Mouse (Mus musculus) kidney, embryonic 15.5 days (tissue): ENCODE measurements around the gene Ralgps1. TPM values are rescaled to one million over a fixed set of nuclear protein-coding genes. Genes with fewer than 3 reads are reported as not detected.
A peak's percentile ranks its signal among the peaks of the same experiment; 100 is the strongest.

Source experiments
- ATAC-seq: fragments of 200-750 bp; cut with Nextera tagmentation; replicated peaks from 2 replicates; pipeline ENCODE4 v1.8.0; 2017; ENCODE audit warnings: moderate TSS enrichment; ENCODE audit not compliant: low FRiP score
- H3K27ac ChIP-seq: fragments of 300-500 bp; sonication (generic); 2 replicates; pipeline ENCODE4 v1.5.1; 2015; ENCODE audit warnings: mild to moderate bottlenecking, inconsistent platforms
- H3K27me3 ChIP-seq: fragments of 300-500 bp; sonication (generic); 2 replicates; pipeline ENCODE4 v1.6.1; 2015; ENCODE audit warnings: inconsistent platforms
- H3K36me3 ChIP-seq: fragments of 300-500 bp; sonication (generic); 2 replicates; pipeline ENCODE4 v1.6.1; 2015; ENCODE audit warnings: inconsistent platforms
- H3K4me1 ChIP-seq: fragments of 300-500 bp; sonication (generic); 2 replicates; pipeline ENCODE4 v1.6.1; 2015; ENCODE audit warnings: inconsistent platforms
- H3K4me2 ChIP-seq: fragments of 300-500 bp; sonication (generic); 2 replicates; pipeline ENCODE4 v1.6.1; 2015; ENCODE audit warnings: moderate library complexity, mild to moderate bottlenecking, inconsistent platforms
- H3K4me3 ChIP-seq: fragments of 300-500 bp; sonication (generic); replicated peaks from 2 replicates; pipeline ENCODE4 v1.5.1; 2015; ENCODE audit warnings: mild to moderate bottlenecking, inconsistent platforms
- H3K9ac ChIP-seq: fragments of 300-500 bp; sonication (generic); 2 replicates; pipeline ENCODE4 v1.6.1; 2015; ENCODE audit warnings: mild to moderate bottlenecking, inconsistent platforms
- H3K9me3 ChIP-seq: fragments of 300-500 bp; sonication (generic); replicated peaks from 2 replicates; pipeline ENCODE4 v1.6.1; 2016; ENCODE audit warnings: inconsistent platforms
- WGBS: fragments of 180-500 bp; shearing (Covaris S2); methylation state at CpG from one replicate; pipeline ENCODE4 v1.1.7; 2015; ENCODE audit warnings: mixed read lengths; 5-methylcytosine and 5-hydroxymethylcytosine counted together
- polyA plus RNA-seq: library from polyadenylated mRNA; unstranded; fragments of >200 nt; fragmentation: Nextera tagmentation; extraction: Ambion mirVana; gene quantifications from 2 replicates; pipeline ENCODE4 v1.2.1, GENCODE M21; 2015

The Ralgps1 gene
- polyA plus RNA-seq, 1 experiment from 2014 or later, result 5.5 TPM

DNA sequence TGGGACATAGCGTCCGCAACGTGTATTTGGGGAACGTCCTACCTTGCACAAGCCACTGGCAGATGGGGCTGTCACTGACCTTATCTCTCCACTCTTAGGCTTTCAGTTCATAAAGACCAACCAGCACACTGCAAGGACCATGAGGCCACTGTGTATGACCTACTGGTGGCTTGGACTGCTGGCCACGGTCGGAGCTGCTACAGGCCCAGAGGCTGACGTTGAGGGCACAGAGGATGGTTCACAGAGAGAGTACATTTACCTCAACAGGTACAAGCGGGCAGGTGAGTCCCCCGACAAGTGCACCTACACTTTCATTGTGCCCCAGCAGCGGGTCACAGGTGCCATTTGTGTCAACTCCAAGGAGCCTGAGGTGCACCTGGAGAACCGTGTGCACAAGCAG, 143.2 kb downstream of the Ralgps1 start:
- Histone ChIP-seq H3K4me1 (peaks cover 37% of the 10 kb centered on the region), H3K4me3 (no peak overlapping the region), H3K27me3 (no peaks in the 10 kb centered on the region), H3K27ac (no peak overlapping the region), H3K9ac (no peak overlapping the region), H3K4me2 (no peak overlapping the region), H3K9me3 (no peaks in the 10 kb centered on the region), H3K36me3 (peaks cover 26% of the 10 kb centered on the region)
- ATAC-seq, result no peak
- WGBS, result 92% methylated on average over 11 of the region's 11 CpGs

DNA sequence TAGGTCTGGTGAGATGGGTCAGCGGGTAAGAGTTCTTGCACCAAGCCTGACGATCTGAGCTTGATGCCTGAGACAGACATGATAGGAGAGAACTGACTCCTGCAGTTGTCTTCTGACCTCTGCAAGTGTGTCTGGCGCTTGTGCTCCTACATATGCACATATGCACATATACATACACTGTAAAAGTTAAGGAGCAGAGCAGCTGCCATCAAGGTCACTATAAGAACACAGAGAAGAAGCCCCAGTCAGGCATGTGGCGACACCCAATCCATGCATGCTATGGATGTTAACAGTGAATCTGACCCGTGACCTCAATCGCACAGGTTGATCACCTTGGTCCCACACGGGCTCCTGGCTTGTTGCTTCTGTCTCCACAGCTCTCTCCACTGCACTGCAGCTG, 145.4 kb downstream of the Ralgps1 start:
- WGBS, result 85% methylated on average over 7 of the region's 7 CpGs
- no peak overlapping the region for H3K27ac ChIP-seq
- no peak overlapping the region for H3K4me3 ChIP-seq
- H3K9me3 ChIP-seq, result no peaks in the 10 kb centered on the region
- peaks cover 21% of the 10 kb centered on the region for H3K36me3 ChIP-seq
- no peak overlapping the region for H3K9ac ChIP-seq
- no peak for ATAC-seq
- peaks cover 44% of the 10 kb centered on the region for H3K4me1 ChIP-seq
- H3K27me3 ChIP-seq, result no peaks in the 10 kb centered on the region
- no peak overlapping the region for H3K4me2 ChIP-seq

DNA sequence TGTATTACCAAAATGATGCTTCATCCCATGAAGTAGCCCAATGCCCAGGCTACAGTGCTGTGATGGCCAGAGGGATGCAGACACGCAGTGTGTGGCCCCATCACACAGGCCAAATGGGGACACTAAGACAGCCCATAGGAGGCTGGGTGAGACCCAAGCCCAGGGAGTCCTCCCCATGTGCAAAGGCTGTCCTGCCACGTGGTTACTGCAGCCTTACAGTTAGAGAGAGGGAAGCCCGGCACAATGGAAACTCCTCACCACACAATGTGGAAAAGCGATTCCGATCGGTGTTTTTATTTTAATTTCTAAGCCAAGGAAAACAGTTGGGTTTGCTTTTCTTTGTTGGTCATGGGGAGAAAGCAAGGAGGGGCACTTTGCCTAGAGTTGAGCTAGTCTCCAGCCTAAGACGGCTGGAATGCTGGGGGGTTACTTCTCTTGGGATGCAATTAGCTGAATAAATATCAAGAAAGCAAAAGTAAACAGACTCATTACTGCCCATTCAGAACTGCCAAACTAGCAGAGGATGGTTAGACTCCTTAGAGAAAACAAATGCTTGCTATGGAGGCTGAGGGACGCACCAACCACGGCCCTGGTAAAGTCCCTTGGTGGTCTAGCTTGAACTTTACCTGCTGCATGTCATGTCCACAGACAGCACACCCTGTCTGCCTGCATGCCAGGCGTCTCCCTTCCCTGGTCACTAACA, 147.5 kb downstream of the Ralgps1 start:
- H3K27ac ChIP-seq, result peak overlapping the region; percentile 52
- H3K9ac ChIP-seq, result no peak overlapping the region
- ATAC-seq, result no peak
- no peaks in the 10 kb centered on the region for H3K9me3 ChIP-seq
- H3K4me2 ChIP-seq, result no peak overlapping the region
- no peaks in the 10 kb centered on the region for H3K27me3 ChIP-seq
- 54% methylated on average over 10 of the region's 10 CpGs for WGBS
- H3K4me1 ChIP-seq, result peaks cover 65% of the 10 kb centered on the region
- H3K4me3 ChIP-seq, result no peak overlapping the region
- peaks cover 9% of the 10 kb centered on the region for H3K36me3 ChIP-seq

DNA sequence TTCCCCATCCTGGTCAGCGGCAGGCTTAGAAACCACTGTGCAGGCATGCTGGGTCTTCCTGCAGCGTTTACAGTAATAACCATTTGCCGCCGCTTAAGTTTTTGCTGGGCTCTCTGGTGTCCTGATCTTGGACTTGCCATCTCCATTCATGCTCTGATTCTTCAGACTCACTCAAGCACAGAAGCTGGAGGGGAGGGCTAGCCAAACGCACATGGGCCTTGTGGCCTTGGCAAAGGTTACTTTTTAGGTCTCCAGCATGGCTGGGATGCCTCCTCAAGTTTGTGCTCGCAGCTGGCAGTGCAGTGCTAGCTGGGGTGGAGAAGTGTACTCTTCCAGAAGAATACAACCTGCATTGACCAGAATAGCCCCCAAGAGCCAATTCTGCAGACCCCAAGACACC, 148.8 kb downstream of the Ralgps1 start:
- Histone ChIP-seq H3K4me3 (no peak overlapping the region), H3K4me1 (peaks cover 75% of the 10 kb centered on the region), H3K27me3 (no peaks in the 10 kb centered on the region), H3K4me2 (no peak overlapping the region), H3K36me3 (0 out of 2 replicates have a peak, but pooled peaks cover 3% of the 10 kb centered on the region), H3K9ac (no peak overlapping the region), H3K9me3 (no peaks in the 10 kb centered on the region), H3K27ac (no peak overlapping the region)
- no peak for ATAC-seq
- 74% methylated on average over 6 of the region's 6 CpGs for WGBS

DNA sequence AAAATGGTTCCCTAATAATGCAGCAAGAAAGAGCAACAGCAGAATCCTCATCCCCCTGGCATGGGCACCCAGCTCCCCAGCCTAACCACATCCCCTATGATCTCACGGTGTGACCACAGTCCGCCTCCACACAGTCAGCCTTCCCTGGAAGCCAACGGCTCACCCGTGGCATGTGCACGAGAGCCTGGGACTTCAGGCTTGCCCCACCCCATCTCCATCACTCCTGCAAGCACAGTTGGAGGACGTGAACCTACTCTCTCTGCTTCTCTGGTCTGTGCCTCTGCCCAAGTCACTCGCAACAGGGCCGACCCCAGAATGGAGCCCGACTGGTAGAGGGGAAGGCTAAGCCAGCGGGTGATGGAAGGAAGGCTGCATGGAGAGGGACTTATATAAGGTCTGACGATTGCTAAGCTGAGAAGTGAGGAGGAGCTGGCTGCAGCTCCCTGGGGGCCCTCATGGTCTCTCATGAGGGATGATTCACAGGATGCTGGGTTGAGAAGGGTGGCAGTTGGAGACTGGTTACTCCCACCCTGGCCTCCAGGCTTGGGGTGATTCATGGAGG, 149.9 kb downstream of the Ralgps1 start:
- no peak overlapping the region for H3K9ac ChIP-seq
- 68% methylated on average over 11 of the region's 11 CpGs for WGBS
- H3K4me1 ChIP-seq, result peaks cover 77% of the 10 kb centered on the region
- H3K27ac ChIP-seq, result peak overlapping the region; percentile 65
- H3K4me2 ChIP-seq, result no peak overlapping the region
- no peak overlapping the region for H3K4me3 ChIP-seq
- H3K27me3 ChIP-seq, result no peaks in the 10 kb centered on the region
- no peak for ATAC-seq
- H3K36me3 ChIP-seq, result 0 out of 2 replicates have a peak, but pooled peaks cover 3% of the 10 kb centered on the region
- H3K9me3 ChIP-seq, result no peaks in the 10 kb centered on the region

DNA sequence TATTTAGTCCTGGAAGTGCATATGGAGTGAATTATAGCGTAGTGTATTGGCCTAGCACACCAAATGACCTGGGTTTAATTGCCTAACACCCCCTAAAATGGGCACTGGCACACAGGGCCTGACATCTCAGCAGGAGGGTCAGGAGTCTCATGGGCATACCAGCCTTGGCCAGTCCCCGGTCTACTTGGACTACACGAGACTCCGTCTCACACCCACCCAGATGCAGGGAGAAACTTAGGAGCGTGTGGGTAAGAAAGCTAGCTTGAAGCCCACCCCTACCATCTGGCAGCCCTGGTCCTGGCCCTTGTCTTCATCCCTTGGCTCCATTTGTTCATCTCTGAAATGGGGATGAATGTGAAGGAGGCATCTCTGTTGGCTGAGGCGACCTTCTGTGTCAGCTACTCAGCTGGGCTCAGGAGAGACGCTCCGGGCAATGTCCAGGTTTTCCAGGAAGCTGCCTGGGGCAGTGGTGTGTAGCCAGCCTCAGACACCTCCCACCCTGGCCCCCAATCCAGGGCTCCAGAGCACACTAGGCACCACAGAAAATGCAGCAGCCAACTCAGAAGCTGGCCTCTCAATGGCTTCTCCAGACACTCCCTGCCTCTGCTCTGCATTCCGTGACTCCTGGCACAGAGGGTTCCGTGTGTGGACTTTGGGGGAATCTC, 150.5 kb downstream of the Ralgps1 start:
- Histone ChIP-seq H3K9me3 (no peaks in the 10 kb centered on the region), H3K4me3 (no peak overlapping the region), H3K36me3 (0 out of 2 replicates have a peak, but pooled peaks cover 3% of the 10 kb centered on the region), H3K9ac (no peak overlapping the region), H3K4me1 (peaks cover 83% of the 10 kb centered on the region), H3K27me3 (no peaks in the 10 kb centered on the region), H3K4me2 (no peak overlapping the region), H3K27ac (peak overlapping the region; percentile 65)
- 78% methylated on average over 10 of the region's 10 CpGs for WGBS
- 0 out of 2 replicates have a peak, but pooled peaks have one; percentile 34 for ATAC-seq

DNA sequence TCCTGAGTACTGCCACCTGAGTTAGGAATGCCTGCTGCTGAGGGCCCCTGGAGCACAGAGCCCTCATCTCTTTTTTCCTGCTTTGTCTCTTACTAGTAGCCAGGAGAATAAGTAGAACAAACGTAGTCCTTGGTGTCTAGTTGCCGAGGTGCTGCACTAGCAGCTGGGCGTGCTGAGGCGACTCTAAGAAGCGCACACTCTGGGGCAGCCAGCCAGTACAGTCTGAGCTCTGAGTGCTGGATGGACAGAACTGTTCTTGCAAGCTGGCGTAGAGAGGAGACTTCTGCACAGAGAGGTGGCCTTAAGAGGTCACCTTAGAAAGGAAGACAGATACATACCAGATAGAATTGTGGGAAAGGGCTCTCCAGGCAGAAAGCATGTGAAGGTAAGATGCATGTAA, 151.0 kb downstream of the Ralgps1 start:
- peaks cover 88% of the 10 kb centered on the region for H3K4me1 ChIP-seq

DNA sequence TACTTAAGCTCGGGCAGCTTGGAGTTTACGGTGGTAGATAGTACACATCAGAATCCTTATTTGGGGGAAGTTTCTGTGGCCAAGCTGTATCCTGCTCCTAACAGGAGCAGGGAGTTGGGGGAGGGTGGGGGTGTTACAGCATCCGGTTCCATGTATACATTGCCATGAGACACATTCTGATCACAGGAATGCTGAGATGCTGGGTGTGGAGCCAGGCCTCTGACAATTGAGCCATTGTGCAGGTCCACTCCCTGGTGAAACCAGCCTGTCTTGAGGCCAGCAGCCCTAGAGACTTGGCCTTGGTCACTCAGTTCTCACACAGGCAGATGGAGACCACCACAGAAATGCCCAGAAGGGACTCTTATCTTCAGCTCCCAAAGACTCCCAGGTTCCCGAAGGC, 151.6 kb downstream of the Ralgps1 start:
- WGBS, result 81% methylated on average over 4 of the region's 4 CpGs
- no peak overlapping the region for H3K4me3 ChIP-seq
- H3K27me3 ChIP-seq, result no peaks in the 10 kb centered on the region
- no peaks in the 10 kb centered on the region for H3K9me3 ChIP-seq
- ATAC-seq, result no peak
- no peaks in the 10 kb centered on the region for H3K36me3 ChIP-seq
- no peak overlapping the region for H3K4me2 ChIP-seq
- no peak overlapping the region for H3K9ac ChIP-seq
- H3K27ac ChIP-seq, result no peak overlapping the region
- peaks cover 94% of the 10 kb centered on the region for H3K4me1 ChIP-seq

More for the DNA sequence above, 151.0 kb downstream of the Ralgps1 start:
- 75% methylated on average over 6 of the region's 6 CpGs for WGBS
- H3K4me3 ChIP-seq, result no peak overlapping the region
- no peak overlapping the region for H3K4me2 ChIP-seq
- no peak overlapping the region for H3K9ac ChIP-seq
- no peaks in the 10 kb centered on the region for H3K27me3 ChIP-seq
- no peak for ATAC-seq
- H3K36me3 ChIP-seq, result 0 out of 2 replicates have a peak, but pooled peaks cover 3% of the 10 kb centered on the region
- H3K9me3 ChIP-seq, result no peaks in the 10 kb centered on the region
- H3K27ac ChIP-seq, result no peak overlapping the region; the same call in 1 of the 2 replicates

DNA sequence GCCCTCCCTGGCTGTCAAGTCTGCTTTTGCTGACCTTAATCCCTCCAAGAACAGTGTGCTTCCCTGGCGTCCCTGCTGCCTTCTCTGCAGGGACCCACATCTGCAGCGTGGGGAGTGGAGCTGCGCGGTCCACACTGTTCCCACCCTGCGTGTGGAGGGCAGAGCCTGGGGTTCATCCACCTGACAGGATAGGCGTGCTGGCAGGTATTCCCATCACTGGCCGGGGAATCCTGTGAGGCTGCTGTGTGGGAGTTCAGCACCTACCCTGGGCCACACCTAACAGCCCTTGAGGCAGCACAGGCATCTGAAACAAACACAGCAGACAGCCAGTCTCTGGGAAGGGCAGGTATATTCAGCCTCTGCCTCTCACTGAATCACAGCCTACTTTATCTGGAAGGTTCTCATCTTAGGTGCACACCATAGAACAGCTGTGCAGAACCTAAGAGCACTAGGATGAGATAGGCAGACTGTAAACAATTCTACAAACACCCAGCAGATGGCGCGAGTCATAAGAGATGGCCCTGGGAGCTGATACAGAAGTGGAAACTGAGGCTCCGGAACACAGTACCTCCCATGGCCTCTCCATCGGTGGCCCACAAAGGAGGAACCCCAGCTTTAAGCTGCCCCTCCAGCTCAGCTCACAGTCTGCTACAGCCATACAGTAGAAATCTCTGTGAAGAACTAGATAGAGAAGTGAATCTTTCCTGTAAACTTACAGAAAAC, 152.2 kb downstream of the Ralgps1 start:
- Histone ChIP-seq H3K27me3 (no peaks in the 10 kb centered on the region), H3K4me2 (no peak overlapping the region), H3K36me3 (no peaks in the 10 kb centered on the region), H3K4me3 (no peak overlapping the region), H3K27ac (no peak overlapping the region), H3K9ac (no peak overlapping the region), H3K9me3 (no peaks in the 10 kb centered on the region), H3K4me1 (peaks cover 91% of the 10 kb centered on the region)
- ATAC-seq, result no peak
- WGBS, result 69% methylated on average over 11 of the region's 11 CpGs

DNA sequence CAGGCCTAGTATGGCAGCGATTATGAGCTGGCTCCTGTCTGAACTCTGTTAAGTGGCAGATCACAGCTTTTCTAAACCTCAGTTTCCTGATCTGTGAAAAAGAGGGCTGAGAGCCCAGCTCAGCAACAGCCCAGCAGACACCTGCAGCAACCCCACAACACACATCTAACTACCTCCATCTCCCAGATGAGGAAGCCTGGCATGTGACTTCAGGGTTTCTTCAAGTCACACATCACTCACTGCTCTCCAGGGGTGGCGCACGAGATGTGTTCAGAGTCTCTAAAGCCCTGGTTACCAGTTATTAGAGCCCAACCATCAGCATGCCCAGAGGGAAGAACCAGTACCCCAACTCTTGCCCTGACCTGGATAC, 153.9 kb downstream of the Ralgps1 start:
- H3K9me3 ChIP-seq, result no peaks in the 10 kb centered on the region
- 47% methylated on average over 3 of the region's 3 CpGs for WGBS
- peak overlapping the region; percentile 68; the same call in 1 of the 2 replicates for H3K9ac ChIP-seq
- ATAC-seq, result no peak
- no peaks in the 10 kb centered on the region for H3K36me3 ChIP-seq
- H3K4me2 ChIP-seq, result peak overlapping the region; percentile 88
- no peaks in the 10 kb centered on the region for H3K27me3 ChIP-seq
- peak overlapping the region; percentile 95; the same call in 1 of the 2 replicates for H3K27ac ChIP-seq
- H3K4me3 ChIP-seq, result peak overlapping the region; percentile 60
- peaks cover 75% of the 10 kb centered on the region for H3K4me1 ChIP-seq

DNA sequence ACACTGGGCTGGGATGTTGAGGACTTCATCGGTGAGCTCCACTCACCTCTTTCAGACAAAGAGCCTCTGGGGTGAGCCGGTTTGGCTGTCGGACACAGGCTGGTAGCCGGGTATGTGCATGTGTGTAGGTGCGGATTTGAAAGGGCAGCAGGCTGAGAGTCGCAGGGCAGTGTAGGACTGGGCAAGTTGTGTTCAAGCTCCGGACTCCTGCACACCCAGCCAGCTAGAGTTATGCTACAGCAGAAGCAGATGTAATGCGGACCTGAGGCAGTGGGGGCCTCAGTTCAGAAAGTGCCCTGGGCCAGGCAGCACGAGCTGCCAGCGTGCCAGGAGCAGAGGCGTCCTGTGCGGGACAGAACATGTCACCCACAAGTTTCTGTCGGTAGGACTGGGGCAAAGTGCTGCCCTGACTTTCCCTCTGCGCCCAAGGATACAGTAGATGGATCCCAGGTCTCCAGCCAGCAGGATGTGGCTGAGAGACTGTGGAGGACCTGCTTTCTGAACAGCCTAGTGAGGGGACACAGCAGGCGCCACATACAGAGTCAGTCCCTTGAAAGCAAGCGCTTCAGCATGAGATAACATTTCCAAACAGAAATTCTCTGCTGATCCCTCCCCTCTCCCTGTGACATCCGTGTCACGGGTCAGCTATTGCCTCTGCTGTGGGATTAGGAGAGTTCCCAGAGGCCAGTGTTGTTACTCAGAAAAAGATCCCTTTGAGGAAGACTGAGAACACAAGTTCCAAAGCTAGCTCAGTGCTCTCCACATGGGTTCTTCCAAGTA, 154.5 kb downstream of the Ralgps1 start:
- Histone ChIP-seq H3K4me3 (peak overlapping the region; percentile 60), H3K9me3 (no peaks in the 10 kb centered on the region), H3K4me1 (peaks cover 70% of the 10 kb centered on the region), H3K27ac (peak overlapping the region; percentile 95), H3K36me3 (no peaks in the 10 kb centered on the region), H3K4me2 (peak overlapping the region; percentile 88), H3K9ac (peak overlapping the region; percentile 68), H3K27me3 (no peaks in the 10 kb centered on the region)
- 9% methylated on average over 18 of the region's 18 CpGs for WGBS
- ATAC-seq, result 0 out of 2 replicates have a peak, but pooled peaks have one; percentile 10
